Mouse (Mus musculus): ENCODE results near the gene Syt6.

Gene Syt6

GRCm38 (mm10) chr3:103647164-103647867, 72.3 kb downstream of the Syt6 start:
- DNase-seq (ENCODE audit: low spot score) = peak; percentile 3

GRCm38 (mm10) chr3:103648486-103648885, 73.5 kb downstream of the Syt6 start:
- DNase-seq (ENCODE audit: low spot score) = no peak

GRCm38 (mm10) chr3:103649716-103650115, 74.7 kb downstream of the Syt6 start:
- no peak for DNase-seq (ENCODE audit: low spot score)

GRCm38 (mm10) chr3:103650406-103650805, 75.4 kb downstream of the Syt6 start:
- DNase-seq (ENCODE audit: low spot score) = no peak

- DNase-seq (ENCODE audit: low spot score) = no peak
These were observed 85.0 kb downstream of the Syt6 start for GRCm38 (mm10) chr3:103660012-103660411.

GRCm38 (mm10) chr3:103661714-103662113, 86.7 kb downstream of the Syt6 start:
- DNase-seq (ENCODE audit: low spot score) = no peak

- no peak for DNase-seq (ENCODE audit: low spot score)
These were observed 88.4 kb downstream of the Syt6 start for GRCm38 (mm10) chr3:103663385-103663784.

GRCm38 (mm10) chr3:103672113-103672512, 97.1 kb downstream of the Syt6 start:
- DNase-seq (ENCODE audit: low spot score) = no peak

- DNase-seq (ENCODE audit: low spot score) = no peak
These were observed 97.7 kb downstream of the Syt6 start for GRCm38 (mm10) chr3:103672716-103673115.

- no peak for DNase-seq (ENCODE audit: low spot score)
These were observed 103.8 kb downstream of the Syt6 start for GRCm38 (mm10) chr3:103678811-103679210.

- DNase-seq (ENCODE audit: low spot score) = no peak
These were observed 107.4 kb downstream of the Syt6 start for GRCm38 (mm10) chr3:103682473-103682872.

- DNase-seq (ENCODE audit: low spot score) = no peak
These were observed 108.4 kb downstream of the Syt6 start for GRCm38 (mm10) chr3:103683234-103683965.

- DNase-seq (ENCODE audit: low spot score) = no peak
These were observed 108.9 kb downstream of the Syt6 start for GRCm38 (mm10) chr3:103683966-103684319.

- no peak for DNase-seq (ENCODE audit: low spot score)
These were observed 114.0 kb downstream of the Syt6 start for GRCm38 (mm10) chr3:103689043-103689442.

GRCm38 (mm10) chr3:103690506-103690905, 115.5 kb downstream of the Syt6 start:
- DNase-seq (ENCODE audit: low spot score) = no peak
